Mouse (Mus musculus): ENCODE measurements around the gene Sipa1l1. TPM values are rescaled to one million over a fixed set of nuclear protein-coding genes. Genes with fewer than 3 reads are reported as not detected.

Sipa1l1 gene
- polyA plus RNA-seq, 1 experiment from 2014 or later = 34.0 TPM

DNA sequence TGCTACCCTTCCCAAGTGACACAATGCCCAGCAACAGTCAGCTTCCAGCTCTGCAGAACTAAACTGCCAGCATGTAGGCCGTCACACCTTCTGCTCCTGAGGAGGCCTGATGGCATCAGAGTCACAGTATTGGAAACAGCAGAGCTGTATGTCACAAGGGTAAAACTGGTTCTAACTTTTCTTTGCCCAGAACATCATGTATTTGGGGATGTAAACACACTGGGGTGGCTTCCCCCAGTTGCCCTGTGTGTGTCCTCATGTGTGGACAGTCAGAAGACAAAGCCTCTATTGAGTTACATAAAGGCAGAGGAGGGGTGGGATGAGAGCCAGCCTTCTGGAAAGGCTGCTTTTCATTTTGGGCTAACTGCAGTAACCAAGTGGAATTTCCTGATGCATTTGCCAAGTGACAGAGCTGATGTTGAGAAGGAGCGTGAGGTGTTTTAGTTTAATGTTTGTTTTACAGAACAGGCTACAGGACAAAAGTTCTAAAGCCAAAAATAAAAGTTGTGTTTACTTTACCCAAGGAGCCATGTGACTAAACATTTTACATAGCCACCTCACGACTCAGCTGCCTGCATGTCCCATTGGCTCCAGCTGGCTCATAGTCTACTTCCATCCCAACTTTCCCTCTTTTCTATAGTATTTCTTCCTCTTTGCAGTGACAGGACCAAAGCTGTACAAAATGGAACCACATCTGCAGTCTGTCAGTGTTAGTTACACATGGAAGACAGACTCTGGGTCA lies 243.3 kb downstream of the Sipa1l1 start:
- no peak overlapping the region for H3K4me3 ChIP-seq
- no peak for DNase-seq (ENCODE audit: low spot score)
- peaks cover 54% of the 10 kb centered on the region for H3K36me3 ChIP-seq (replicated peaks)
- H3K27ac ChIP-seq (replicated peaks) = no peak overlapping the region
- 57% methylated on average over 3 of the region's 3 CpGs for WGBS
- no peaks in the 10 kb centered on the region for H3K27me3 ChIP-seq (replicated peaks; ENCODE audit: low read depth, poor library complexity, severe bottlenecking)
- no peaks in the 10 kb centered on the region for H3K9me3 ChIP-seq
- H3K4me1 ChIP-seq = peaks cover 8% of the 10 kb centered on the region

GRCm38 (mm10) chr12:82415690-82416364 lies 246.7 kb downstream of the Sipa1l1 start:
- Histone ChIP-seq H3K4me1 (peaks cover 6% of the 10 kb centered on the region), H3K27ac (replicated peaks) (no peak overlapping the region), H3K9me3 (no peaks in the 10 kb centered on the region), H3K27me3 (replicated peaks; ENCODE audit: low read depth, poor library complexity, severe bottlenecking) (no peaks in the 10 kb centered on the region), H3K36me3 (replicated peaks) (peaks cover 71% of the 10 kb centered on the region), H3K4me3 (no peak overlapping the region)
- 88% methylated on average over 4 of the region's 4 CpGs for WGBS
- no peak for DNase-seq (ENCODE audit: low spot score)

DNA sequence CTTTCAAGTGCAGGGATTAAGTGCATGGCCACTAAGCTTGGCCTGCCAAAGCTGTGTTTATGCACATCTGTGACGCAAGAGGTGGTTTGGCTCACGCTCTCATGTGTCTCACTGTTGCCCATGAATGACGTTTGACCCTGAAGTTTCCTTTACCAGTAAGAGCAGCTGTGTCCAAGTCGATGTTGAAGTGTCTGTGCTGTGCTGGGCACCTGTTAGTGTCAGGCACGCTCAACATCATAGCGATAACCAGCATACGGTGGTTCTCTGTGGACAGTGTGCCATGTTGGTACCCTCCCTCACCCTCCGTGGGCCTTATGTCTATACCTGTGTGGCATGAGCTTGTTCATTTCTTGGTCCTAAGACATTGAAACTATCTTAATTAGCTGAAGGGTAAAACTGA lies 249.9 kb downstream of the Sipa1l1 start:
- Histone ChIP-seq H3K36me3 (replicated peaks) (peaks cover 86% of the 10 kb centered on the region), H3K27me3 (replicated peaks; ENCODE audit: low read depth, poor library complexity, severe bottlenecking) (no peaks in the 10 kb centered on the region), H3K4me3 (no peak overlapping the region), H3K4me1 (no peaks in the 10 kb centered on the region), H3K27ac (replicated peaks) (no peak overlapping the region), H3K9me3 (no peaks in the 10 kb centered on the region)
- DNase-seq (ENCODE audit: low spot score) = no peak
- WGBS = 93% methylated on average over 8 of the region's 8 CpGs

DNA sequence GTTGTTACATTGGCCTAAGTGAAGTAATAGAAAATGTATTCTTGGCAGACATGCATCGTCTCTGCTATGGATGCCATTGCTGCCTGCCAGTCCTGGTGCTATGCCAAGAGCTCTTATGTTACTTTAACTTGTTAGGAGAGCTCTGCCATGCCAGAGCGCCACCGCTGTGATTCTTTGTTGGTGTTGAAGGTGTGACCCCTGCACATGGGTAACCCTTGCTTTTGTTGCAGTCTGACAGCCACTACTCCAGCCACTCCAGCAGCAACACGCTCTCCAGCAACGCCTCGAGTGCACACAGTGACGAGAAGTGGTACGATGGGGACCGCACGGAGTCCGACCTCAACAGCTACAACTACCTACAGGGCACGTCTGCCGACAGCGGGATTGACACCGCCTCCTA lies 255.7 kb downstream of the Sipa1l1 start:
- no peak overlapping the region for H3K27ac ChIP-seq (replicated peaks)
- 95% methylated on average over 15 of the region's 15 CpGs for whole genome bisulfite sequencing
- no peaks in the 10 kb centered on the region for H3K27me3 ChIP-seq (replicated peaks; ENCODE audit: low read depth, poor library complexity, severe bottlenecking)
- no peaks in the 10 kb centered on the region for H3K4me1 ChIP-seq
- no peak for DNase-seq (ENCODE audit: low spot score)
- no peaks in the 10 kb centered on the region for H3K9me3 ChIP-seq
- H3K36me3 ChIP-seq (replicated peaks) = peaks cover 88% of the 10 kb centered on the region
- no peak overlapping the region for H3K4me3 ChIP-seq

DNA sequence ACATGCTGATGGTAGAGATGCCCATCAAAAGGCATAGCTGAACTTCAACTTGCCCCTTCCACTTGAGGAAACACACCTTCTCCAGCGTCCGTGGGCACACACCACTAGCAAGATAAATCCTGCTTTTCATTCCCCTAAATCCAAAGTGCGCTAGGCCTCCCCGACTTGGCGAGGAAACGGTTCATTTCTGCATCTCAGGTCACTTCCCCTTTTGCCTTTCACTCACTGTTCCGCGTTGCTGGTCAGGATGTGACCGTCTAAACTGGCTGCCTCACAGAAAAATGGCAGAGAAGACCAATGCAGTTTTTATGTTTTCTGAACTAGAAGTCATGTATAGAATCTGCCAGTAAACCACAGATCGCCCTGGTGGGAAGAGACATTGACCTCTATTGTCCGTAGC lies 256.7 kb downstream of the Sipa1l1 start:
- peaks cover 85% of the 10 kb centered on the region for H3K36me3 ChIP-seq (replicated peaks)
- H3K27me3 ChIP-seq (replicated peaks; ENCODE audit: low read depth, poor library complexity, severe bottlenecking) = no peaks in the 10 kb centered on the region

GRCm38 (mm10) chr12:82427416-82427815 lies 258.3 kb downstream of the Sipa1l1 start:
- no peak overlapping the region for H3K27ac ChIP-seq (replicated peaks)
- 83% methylated on average over 2 of the region's 2 CpGs for WGBS
- H3K36me3 ChIP-seq (replicated peaks) = peaks cover 77% of the 10 kb centered on the region
- no peaks in the 10 kb centered on the region for H3K9me3 ChIP-seq
- H3K4me3 ChIP-seq = no peak overlapping the region
- no peak for DNase-seq (ENCODE audit: low spot score)
- no peaks in the 10 kb centered on the region for H3K4me1 ChIP-seq
- no peaks in the 10 kb centered on the region for H3K27me3 ChIP-seq (replicated peaks; ENCODE audit: low read depth, poor library complexity, severe bottlenecking)

More for the DNA sequence above, 256.7 kb downstream of the Sipa1l1 start:
- no peaks in the 10 kb centered on the region for H3K4me1 ChIP-seq
- no peak overlapping the region for H3K27ac ChIP-seq (replicated peaks)
- H3K4me3 ChIP-seq = no peak overlapping the region
- no peaks in the 10 kb centered on the region for H3K9me3 ChIP-seq
- 92% methylated on average over 11 of the region's 11 CpGs for WGBS
- DNase-seq (ENCODE audit: low spot score) = no peak

- DNase-seq (ENCODE audit: low spot score) = no peak
- Histone ChIP-seq H3K27me3 (replicated peaks; ENCODE audit: low read depth, poor library complexity, severe bottlenecking) (no peaks in the 10 kb centered on the region), H3K9me3 (no peaks in the 10 kb centered on the region), H3K27ac (replicated peaks) (no peak overlapping the region), H3K4me3 (no peak overlapping the region), H3K36me3 (replicated peaks) (peaks cover 73% of the 10 kb centered on the region), H3K4me1 (no peaks in the 10 kb centered on the region)
- 83% methylated on average over 9 of the region's 9 CpGs for WGBS
Observed at GRCm38 (mm10) chr12:82428466-82428865, 259.3 kb downstream of the Sipa1l1 start.

- 61% methylated on average over 4 of the region's 4 CpGs for WGBS
- Histone ChIP-seq H3K4me1 (no peaks in the 10 kb centered on the region), H3K4me3 (no peak overlapping the region), H3K9me3 (no peaks in the 10 kb centered on the region), H3K27me3 (replicated peaks; ENCODE audit: low read depth, poor library complexity, severe bottlenecking) (no peaks in the 10 kb centered on the region), H3K27ac (replicated peaks) (no peak overlapping the region), H3K36me3 (replicated peaks) (peaks cover 75% of the 10 kb centered on the region)
- no peak for DNase-seq (ENCODE audit: low spot score)
Observed at GRCm38 (mm10) chr12:82433311-82433710, 264.2 kb downstream of the Sipa1l1 start.

GRCm38 (mm10) chr12:82434591-82434990 lies 265.5 kb downstream of the Sipa1l1 start:
- Histone ChIP-seq H3K4me3 (no peak overlapping the region), H3K9me3 (no peaks in the 10 kb centered on the region), H3K36me3 (replicated peaks) (peaks cover 75% of the 10 kb centered on the region), H3K27me3 (replicated peaks; ENCODE audit: low read depth, poor library complexity, severe bottlenecking) (no peaks in the 10 kb centered on the region), H3K27ac (replicated peaks) (no peak overlapping the region), H3K4me1 (no peaks in the 10 kb centered on the region)
- WGBS = 91% methylated on average over 9 of the region's 9 CpGs
- no peak for DNase-seq (ENCODE audit: low spot score)

GRCm38 (mm10) chr12:82441479-82441878 lies 272.4 kb downstream of the Sipa1l1 start:
- Histone ChIP-seq H3K27me3 (replicated peaks; ENCODE audit: low read depth, poor library complexity, severe bottlenecking) (no peaks in the 10 kb centered on the region), H3K27ac (replicated peaks) (no peak overlapping the region), H3K36me3 (replicated peaks) (peaks cover 96% of the 10 kb centered on the region), H3K4me3 (no peak overlapping the region), H3K9me3 (no peaks in the 10 kb centered on the region), H3K4me1 (no peaks in the 10 kb centered on the region)
- 93% methylated on average over 3 of the region's 3 CpGs for WGBS
- no peak for DNase-seq (ENCODE audit: low spot score)

DNA sequence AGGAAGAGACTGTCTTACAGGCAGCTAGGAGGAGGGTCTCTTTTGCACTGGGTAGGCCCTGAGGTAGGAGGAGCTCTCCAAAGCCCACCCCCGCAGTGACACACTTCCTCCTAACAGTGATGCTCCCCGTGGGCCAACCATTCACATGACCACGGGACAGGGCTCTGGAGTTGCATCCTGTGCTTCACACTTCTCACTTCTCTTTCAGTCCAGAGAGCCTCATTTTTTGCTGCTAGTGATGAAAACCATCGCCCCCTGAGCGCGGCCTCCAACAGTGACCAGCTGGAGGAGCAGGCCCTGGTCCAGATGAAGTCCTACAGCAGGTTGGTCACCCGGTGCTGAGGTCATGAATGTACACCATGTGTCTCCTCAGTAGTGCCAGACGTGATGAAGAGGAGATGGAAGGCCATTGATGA lies 277.5 kb downstream of the Sipa1l1 start:
- Histone ChIP-seq H3K4me3 (no peak overlapping the region), H3K36me3 (replicated peaks) (peaks cover 84% of the 10 kb centered on the region), H3K4me1 (peaks cover 17% of the 10 kb centered on the region), H3K9me3 (no peaks in the 10 kb centered on the region), H3K27me3 (replicated peaks; ENCODE audit: low read depth, poor library complexity, severe bottlenecking) (no peaks in the 10 kb centered on the region), H3K27ac (replicated peaks) (no peak overlapping the region)
- no peak for DNase-seq (ENCODE audit: low spot score)
- 95% methylated on average over 8 of the region's 8 CpGs for whole genome bisulfite sequencing

GRCm38 (mm10) chr12:82448129-82448815 lies 279.2 kb downstream of the Sipa1l1 start:
- 63% methylated on average over 9 of the region's 9 CpGs for WGBS
- H3K36me3 ChIP-seq (replicated peaks) = peaks cover 73% of the 10 kb centered on the region

More at GRCm38 (mm10) chr12:82448129-82448815, 279.2 kb downstream of the Sipa1l1 start:
- H3K9me3 ChIP-seq = no peaks in the 10 kb centered on the region
- H3K4me1 ChIP-seq = peaks cover 17% of the 10 kb centered on the region
- no peak for DNase-seq (ENCODE audit: low spot score)
- H3K4me3 ChIP-seq = no peak overlapping the region
- no peaks in the 10 kb centered on the region for H3K27me3 ChIP-seq (replicated peaks; ENCODE audit: low read depth, poor library complexity, severe bottlenecking)
- 0 out of 2 replicates have a peak overlapping the region, but pooled peaks have one; percentile 10 for H3K27ac ChIP-seq (replicated peaks)
